Mouse (Mus musculus): Measurements from ENCODE around the gene Trib3.
A peak's percentile ranks its signal among the peaks of the same experiment; 100 is the strongest.
"Not testable (repeated sequence)": the region's sequence is repeated elsewhere in the genome, so short reads cannot be mapped to it uniquely, and the experiment has no call there.

Gene Trib3

DNA sequence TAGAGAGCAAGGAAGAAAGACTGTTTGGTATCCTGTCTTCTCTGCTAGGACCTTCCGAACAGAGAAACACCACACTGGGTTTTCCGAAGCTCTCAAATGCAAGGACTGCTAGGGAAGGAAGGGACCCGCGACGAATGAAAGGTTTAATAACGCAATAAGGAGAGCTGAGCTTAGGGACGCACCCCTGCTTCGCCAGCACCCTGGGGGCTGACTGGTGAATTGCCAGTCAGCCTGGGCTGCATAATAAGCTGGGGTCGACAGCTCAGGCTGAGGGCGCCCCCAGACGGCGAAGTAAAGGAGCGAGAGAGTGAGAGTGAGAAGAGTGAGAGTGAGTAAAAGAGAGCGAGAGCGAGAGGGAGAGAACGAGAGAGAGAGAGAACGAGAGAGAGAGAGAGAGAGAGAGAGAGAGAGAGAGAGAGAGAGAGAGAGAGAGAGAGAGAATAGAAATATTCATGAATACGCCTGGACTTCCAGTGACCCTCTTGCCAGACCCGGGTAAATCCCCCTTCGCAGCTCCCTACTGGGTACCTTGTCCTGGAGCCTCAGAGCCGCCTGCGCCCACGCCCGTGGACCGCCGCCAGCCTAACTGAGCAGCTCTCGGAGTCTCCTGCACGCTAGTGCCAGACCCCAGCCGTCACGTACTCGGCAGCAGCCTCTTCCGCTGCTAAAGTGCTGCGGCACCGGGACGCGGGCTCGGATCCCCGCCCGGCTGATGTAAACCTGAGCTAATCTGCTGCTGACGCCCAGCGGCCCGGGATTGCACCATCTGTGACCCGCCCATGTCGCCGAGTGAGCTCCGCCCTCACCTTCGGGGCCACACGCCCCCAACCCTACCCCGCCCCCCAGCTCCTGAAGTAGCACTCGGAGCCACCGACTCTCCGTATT is at the start of gene Trib3:
Trib3 (minus strand) TSS at position 704 of the 885 bp plus-strand sequence.
- DNase-seq = peak; percentile 99

DNA sequence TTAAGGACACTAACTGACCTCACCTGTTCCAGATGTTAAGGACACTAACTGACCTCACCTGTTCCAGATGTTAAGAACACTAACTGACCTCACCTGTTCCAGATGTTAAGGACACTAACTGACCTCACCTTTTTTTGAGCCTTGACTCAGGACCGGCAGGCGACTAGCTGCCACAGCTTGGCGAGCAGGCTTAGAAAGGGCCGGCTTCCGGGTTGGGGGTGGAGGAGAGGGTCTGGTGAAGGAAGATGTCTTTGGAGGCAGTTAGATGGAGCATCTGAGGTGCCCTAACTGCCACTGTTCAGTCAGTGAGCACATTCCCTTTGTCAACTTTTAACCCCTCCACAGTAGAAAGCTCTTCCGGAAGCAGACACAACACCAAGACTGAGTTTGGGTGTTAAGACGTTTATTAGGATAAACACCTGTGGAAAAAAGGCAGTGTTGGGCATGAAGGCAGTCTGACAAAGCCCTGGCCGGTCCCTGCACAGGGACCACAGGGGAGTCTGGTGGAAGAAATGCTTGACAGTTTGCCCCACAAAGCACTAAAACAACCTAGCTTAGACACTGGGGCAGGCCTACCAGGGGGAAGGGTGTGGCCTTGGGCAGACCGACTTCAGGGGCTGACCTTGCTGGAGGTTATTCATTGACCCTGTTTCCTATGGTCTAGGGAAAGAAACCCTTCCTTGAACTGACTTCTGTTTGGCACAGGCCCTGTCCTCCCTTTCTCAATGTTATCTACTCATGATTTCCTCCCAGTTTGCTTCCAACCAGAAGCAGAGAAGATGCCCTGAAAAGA is 49.6 kb upstream of the Trib3 start:
- peak; percentile 91 for DNase-seq

DNA sequence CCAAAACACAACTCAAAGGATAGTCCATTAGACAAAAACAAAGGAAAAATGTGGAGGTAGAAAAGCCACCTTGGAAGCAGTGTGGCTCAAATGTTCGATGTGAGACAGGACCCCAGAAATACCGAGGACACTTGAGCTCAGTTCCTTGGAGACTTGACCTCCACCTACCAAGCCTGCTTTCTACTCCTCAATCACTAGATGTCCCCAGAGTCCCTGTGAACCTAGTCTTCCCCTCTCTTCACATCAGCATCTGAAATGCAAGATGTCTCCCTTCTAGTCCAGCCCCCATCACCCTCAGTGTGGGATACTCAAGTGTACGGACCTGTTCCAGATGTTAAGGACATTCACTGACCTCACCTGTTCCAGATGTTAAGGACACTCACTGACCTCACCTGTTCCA is 49.0 kb upstream of the Trib3 start:
- DNase-seq = peak; percentile 95

DNA sequence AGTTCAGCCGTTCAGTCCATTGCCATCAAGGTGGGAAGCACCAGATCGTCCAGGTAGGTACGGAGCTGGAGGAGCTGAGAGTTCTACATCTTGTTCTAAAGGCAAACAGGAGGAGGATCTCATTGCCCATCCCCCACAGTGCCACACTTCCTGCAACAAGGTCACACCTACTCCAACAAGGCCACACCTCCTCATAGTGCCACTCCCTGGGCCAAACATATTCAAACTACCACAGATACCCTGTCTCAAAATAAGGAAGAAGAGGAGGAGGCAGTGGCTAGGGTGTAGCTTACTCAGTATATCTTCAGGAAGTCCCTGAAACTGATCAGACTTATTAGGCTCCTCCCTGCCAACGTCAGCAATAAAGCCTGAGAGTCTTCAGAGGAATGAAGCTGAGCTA is 40.4 kb upstream of the Trib3 start:
- DNase-seq = no peak

DNA sequence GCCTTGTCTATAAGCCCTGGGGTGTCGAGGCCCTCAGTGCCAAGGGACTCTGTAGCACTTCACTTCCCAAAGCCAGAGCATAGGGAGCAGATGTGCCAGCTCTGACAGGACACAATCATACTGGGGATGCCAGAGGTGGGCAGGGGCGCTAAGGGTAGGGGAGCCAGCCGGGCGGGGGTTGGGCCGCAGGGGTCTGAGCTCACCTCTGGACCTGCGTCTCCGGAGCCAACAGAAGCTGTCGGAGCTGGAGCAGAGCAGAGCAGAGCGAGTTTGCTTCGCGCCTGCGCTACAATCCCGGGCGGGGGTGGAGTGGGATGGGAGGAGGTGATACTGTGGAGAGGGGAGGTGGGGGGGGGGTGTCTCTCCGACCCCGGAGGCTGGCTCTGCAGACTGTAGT is 32.5 kb upstream of the Trib3 start, which contains the start of gene Nrsn2:
Nrsn2 (minus strand) TSS at position 294 of the 397 bp plus-strand sequence.
- DNase-seq = no peak

DNA sequence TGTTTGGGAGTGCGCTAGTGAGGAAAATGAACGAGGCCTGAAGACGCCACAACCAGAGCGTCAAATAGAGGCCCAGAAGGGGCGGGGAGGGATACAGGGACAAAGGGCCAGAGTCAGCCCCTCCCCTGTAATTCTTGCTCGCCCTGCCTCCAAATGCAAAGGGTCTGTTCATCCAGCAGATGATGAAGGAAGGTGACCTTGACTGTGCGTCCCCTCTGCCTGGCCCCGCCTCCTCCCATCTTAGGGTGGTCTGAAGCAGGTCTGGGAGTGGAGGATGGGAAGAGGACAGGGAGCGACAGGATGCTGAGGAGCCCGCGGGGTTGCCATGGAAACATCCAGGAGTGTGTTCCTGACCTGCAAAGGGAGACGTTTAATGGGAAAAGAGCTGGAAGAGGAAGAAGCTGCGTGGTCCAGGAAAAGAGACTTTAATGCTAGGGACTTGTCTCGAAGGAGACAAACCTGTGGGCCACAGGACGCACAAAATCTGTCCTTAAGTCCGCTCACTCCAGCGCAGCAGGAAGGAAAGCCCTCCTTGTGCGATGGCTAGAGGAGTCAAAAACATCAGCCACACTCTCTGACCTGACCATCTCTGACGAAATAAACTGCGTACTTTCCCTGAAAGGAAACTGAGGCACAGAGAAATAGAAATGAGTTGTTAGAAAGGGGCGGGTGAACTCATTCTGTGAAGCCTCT is 32.0 kb upstream of the Trib3 start:
- no peak for DNase-seq

DNA sequence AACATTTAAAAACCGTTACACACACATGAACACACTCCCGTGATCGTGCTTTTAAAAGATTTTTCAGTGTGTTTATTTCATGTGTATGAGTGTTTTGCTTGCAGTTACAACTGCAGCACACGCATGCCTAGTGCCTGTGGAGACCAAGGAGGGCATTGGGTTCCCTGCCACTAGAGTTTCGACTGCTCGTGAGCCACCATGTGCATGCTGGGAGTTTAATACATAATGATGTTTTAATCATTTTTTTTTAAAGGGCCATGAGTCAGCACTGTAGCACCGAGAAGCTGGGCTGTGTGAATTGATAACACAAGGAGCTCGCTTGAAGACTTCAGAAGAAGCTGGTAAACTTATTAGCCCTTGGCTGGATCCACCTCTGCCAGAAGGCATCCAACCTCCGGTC is 29.7 kb upstream of the Trib3 start:
- DNase-seq = no peak

DNA sequence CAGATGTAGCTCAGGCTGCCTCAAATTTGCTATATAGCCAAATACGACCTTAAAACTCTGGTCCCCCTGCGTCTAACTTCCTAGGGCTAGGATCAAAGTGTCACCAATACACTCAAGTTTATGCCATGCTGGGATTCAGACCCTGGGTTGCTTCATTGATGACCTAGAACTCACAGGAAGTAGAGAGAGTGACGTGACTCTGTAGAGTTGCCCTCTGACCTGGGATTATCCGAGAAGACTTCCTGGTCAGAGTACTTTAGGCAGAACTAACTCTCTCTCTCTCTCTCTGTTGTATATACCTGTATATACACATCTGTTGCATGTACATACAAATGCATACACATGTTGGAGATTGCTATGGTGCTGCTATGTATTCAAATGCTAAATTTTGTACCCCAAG is 28.8 kb upstream of the Trib3 start:
- no peak for DNase-seq

DNA sequence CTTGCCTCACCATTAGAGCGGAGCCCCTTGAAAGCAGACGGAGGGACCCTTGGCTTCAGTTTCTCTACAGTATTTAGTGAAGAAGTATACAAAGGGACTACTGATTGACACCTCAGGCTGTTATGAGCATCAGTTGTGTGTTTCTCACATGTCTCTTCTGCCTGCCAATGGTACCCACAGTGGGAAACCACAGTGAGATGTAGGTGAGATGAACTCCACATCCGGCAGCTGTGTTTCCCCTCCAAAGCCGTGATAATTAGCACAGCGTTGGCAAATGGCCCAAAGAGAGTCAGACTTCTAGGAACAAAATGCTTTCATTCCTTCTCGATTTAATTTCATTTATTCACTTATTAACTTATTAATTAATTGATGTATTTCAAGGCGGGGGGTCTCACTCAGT is 28.3 kb upstream of the Trib3 start:
- no peak for DNase-seq

DNA sequence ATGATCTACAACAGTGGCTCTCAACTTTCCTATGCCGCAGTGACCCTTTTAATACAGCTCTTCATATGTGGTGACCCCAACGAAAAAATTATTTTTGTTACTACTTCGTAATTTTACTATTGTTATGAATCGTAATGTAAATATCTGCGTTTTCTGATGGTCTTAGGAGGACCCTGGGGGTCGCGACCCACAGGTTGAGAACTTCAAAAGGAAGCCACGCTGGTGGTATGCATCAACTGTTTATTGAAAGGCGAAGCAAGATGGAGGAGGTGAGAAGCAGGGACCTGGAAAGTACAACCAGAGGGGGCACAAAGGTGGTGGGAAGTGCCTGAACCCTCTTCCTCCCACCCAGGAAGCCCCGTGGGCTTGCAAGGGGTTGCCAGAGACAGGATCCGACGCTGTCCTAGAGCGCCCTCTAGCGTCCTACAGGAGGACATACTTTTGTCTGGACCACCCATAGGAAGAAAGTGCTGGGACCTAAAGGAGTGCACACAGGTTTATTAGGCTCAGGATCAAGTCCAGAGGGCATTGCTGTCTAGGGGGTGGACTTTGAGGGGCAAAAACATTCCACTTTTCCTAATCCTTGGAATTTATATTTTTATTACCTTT is 24.8 kb upstream of the Trib3 start:
- no peak for DNase-seq

DNA sequence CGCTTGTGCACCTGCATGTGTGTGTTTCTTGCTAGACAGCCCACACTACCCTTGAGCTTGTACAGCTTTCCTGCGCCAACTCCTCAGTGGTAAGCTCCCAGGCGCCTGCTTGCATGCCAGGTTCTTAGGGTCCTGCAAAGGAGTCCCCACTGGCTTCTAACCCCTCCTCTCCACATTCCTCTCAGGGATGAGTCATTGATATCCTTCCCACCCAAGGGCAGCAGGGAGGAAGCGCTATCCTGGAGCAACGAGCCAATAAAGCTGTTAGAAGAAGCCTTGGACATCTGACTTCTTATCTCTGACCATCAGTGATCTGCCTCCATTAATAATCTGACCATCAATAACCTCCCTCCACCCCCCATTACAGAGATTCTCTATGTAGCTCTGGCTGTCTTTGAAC is 24.1 kb upstream of the Trib3 start:
- no peak for DNase-seq

DNA sequence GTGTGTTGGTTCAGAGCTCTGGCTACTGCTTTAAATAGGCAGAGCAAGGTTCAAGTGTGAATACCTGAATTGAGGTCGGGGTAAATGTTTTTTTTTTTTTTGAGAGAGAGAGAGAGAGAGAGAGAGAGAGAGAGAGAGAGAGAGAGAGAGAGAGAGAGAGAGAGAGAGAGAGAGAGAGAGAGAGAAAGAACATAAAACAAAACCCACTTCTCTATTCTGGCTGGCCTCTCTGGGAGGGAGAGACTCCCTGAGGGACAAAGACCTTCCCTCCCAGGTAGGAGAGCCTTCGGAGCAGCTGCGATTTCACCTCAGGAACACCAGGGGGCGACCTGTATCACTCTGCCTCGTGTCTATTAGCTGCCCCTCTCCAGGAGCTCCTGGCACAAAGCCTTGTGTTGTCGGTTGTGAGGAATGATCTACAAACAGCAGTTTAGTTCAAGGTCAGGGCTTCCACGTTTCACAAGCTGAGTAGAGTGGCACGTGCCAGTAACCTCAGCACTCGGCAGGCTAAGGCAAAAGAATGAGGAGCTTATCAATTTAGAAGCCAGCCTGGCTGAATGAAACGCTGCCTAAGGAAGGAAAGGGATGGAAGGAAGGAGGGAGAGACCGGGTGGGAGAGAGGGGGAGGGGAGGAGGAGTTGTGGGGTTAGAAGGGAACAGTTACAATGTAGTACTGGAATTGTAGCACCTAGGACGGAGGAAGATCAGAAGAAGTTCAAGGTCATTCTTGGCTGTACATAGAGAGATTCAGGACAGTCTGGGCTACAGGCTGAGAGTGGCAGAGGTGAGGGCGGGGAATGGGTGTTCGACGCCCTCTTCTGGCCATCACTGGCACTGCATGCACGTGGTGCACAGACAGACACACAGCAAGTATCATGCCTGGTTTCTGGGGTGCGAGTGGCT is 19.7 kb upstream of the Trib3 start:
- peak; percentile 98 for DNase-seq

DNA sequence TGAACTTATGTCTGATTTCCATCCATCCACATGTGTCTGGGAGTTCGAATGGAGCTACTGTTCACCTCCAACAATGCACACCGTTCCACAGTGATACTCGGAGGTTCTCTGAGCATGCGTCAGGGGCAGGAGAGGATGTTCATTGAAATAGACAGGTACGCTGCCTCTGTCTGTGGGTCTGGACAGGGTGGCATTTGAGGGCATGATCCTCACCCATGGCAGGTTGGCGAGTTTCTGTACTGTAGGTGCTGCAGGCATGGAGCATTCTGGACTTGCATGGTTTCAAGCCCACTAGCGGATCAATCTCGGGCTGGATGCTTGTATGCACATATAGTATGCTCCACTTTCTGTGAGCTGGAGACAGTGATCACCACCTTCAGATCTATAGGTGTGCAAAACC is 17.4 kb upstream of the Trib3 start:
- DNase-seq = peak; percentile 91

DNA sequence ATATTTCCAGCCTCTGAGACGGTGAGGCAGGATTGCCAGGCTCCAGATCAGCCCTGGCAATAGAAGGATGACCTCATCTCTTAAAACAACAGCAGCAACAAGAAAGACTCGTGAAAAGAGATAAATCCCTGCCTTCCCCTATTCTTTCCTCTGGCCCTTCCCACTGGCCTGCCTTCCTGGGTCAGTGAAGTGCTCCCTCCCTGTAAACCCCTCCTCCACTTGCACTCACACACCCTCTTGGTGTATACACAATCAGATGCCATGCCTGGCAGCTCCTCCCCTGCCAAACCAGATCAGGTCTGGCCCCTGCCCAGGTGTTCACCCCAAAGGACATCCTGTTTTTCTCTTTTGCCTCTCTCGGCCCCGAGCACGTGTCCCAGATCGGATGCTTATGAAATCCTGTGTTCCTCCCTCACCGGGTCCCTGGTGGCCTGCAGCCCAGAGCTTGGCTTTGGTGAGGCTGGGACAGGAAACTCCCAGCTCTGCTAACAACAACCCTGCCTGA is 16.5 kb upstream of the Trib3 start:
- DNase-seq = peak; percentile 100

DNA sequence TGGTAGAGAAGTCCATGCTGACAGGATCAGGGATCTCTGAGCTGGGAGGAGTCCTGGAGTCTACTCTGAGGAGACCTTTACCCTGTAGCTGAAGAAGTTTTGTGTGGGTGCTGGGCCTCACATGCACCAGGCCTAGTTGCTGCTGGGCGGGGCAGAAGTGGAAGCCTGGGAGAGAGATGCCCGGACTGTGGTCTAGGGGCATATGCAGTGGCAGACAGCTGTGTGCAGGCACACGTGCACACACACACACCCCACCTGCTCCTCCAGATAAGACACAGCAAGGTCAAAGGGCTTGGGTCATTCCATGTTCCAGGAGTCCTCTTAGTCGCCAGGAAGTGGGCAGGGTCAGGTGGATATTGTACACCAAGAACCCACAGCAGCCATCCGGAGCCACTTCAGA is 15.8 kb upstream of the Trib3 start:
- DNase-seq = peak; percentile 96

DNA sequence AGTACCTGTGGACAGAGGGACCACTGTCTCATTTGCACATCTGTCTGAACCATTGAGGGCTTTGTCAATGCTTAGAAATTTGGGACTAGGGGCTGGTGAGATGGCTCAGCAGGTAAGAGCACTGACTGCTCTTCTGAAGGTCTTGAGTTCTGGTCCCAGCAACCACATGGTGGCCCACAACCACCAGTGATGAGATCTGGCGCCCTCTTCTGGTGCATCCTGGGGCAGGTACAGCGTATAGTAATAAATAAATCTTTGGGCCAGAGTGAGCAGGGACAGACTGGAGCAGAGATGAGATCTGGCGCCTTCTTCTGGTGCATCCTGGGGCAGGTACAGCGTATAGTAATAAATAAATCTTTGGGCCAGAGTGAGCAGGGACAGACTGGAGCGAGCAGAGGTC is 15.1 kb upstream of the Trib3 start:
- DNase-seq = not testable (repeated sequence)

DNA sequence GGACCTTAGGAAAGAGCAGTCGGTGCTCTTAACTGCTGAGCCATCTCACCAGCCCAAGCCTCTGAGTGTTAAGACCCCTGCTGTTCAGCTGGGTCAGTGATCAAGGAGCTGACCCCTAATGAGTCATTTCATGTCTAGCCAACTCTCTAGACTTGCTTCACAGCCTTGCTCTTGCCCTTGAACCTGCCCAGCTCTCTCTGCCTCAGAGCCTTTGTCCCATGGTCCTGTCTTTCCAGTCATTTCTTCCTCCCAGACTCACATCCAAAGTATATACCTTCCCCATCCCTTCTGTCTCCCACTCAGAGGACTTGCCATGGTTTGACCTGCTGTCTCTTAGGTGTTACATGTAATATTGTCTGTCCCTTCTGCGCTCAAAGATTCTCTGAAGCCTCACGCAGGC is 13.4 kb upstream of the Trib3 start:
- no peak for DNase-seq

DNA sequence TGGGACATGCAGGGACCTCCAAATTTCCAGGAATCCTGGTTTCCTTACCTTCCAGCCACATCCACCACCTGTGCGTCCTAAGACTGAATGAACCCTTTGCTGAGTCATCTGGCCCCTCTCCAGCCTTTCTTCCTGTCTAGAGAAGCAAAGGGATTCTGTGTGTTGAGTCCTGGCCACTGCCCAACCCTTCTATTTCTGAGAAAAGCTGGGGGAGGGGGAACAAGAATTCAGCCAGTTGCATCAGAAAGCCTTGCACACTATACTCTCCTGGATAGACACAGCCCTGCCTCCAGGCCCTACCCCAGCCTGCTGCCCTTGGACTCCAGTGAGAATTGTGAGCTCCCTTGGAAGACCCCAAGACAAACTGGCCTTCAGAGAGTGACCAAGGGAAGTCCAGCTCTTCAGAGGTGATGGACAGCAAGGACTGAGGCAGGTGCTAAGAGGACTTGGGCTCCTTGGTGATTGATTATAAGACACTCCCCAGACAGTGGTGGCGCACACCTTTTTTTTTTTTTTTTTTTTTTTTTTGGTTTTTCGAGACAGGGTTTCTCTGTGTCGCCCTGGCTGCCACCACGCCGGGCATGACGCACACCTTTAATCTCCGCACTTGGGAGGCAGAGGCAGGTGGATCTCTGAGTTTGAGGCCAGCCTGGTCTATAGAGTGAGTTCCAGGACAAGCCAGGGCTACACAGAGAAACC is 6.2 kb upstream of the Trib3 start:
- peak; percentile 96 for DNase-seq

DNA sequence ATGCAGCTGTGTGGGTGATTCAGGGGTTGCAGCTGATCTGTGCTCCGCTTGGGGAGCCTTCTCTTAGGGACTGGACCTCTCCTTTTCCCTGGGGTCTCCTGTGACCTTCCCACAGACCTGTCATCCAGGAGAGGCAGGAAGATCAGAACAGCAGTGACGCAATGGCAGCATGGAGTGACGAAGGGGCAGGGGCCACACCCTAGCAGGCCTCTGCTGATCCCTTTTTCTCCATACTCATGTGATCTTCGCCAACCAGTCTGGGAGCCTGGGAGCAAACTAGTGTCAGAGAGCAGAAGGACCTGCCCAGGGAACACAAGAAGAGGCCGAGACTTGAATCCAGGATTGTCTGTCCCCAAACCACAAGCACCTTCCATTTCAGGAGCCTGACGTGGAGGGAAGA is 5.4 kb upstream of the Trib3 start:
- no peak for DNase-seq

DNA sequence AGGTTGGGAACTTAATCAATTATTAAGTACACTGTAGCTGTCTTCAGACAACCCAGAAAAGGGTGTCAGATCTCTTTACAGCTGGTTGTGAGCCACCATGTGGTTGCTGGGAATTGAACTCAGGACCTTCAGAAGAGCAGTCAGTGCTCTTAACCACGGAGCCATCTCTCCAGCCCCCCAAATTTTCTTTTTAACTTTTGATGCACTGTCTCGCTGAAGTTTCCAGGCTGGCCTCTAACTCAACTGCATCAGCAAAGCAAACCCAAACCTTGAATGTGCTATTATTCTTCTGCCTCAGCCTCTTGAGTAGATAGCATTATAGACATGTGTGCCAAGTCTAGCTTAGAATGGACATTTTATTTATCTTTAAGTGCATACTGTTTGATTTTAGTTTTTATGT is 3.9 kb upstream of the Trib3 start:
- DNase-seq = no peak

Data from heart, adult 11 months (tissue).